Mouse (Mus musculus) adrenal gland, adult 18-20 months (tissue): ENCODE data around the gene Gatad2b. TPM values are rescaled to one million over a fixed set of nuclear protein-coding genes. Genes with fewer than 3 reads are reported as not detected.
"Not testable (repeated sequence)": the region's sequence is repeated elsewhere in the genome, so short reads cannot be mapped to it uniquely, and the experiment has no call there.

ENCODE experiments used
- DNase-seq, 2 experiments: peaks; one replicate each; pipeline ENCODE4 v3.0.0; 2021 to 2022; ENCODE audit warnings: low spot score in 2 of 2
- total RNA-seq, 2 experiments: library from RNA; stranded (reverse); gene quantifications; 1 replicate in 1 of 2; 2 replicates in 1 of 2; pipeline ENCODE4 v1.2.3; 2021

Gatad2b gene
- total RNA-seq, 2 experiments from 2014 or later = 50.0 to 64.5 TPM

- DNase-seq = peak; percentile 95
These were observed 27.7 kb upstream of the Gatad2b start, which contains the start of gene Dennd4b for GRCm38 (mm10) chr3:90265034-90265931. TSS of gene Dennd4b (plus strand) at chr3:90265185.

- no peak for DNase-seq
These were observed 26.8 kb upstream of the Gatad2b start for GRCm38 (mm10) chr3:90265932-90266741.

GRCm38 (mm10) chr3:90266901-90267775 is 25.8 kb upstream of the Gatad2b start:
- DNase-seq = no peak

- no peak for DNase-seq
These were observed 24.8 kb upstream of the Gatad2b start for GRCm38 (mm10) chr3:90268190-90268589.

GRCm38 (mm10) chr3:90268971-90269370 is 24.0 kb upstream of the Gatad2b start:
- no peak for DNase-seq

- DNase-seq = no peak
These were observed 22.2 kb upstream of the Gatad2b start for GRCm38 (mm10) chr3:90270784-90271183.

GRCm38 (mm10) chr3:90272170-90272569 is 20.8 kb upstream of the Gatad2b start:
- no peak for DNase-seq

GRCm38 (mm10) chr3:90273855-90274254 is 19.1 kb upstream of the Gatad2b start:
- no peak for DNase-seq

- DNase-seq = no peak
These were observed 17.7 kb upstream of the Gatad2b start for GRCm38 (mm10) chr3:90275286-90275685.

GRCm38 (mm10) chr3:90276858-90277257 is 16.1 kb upstream of the Gatad2b start:
- DNase-seq = no peak

- no peak for DNase-seq
These were observed 15.2 kb upstream of the Gatad2b start for GRCm38 (mm10) chr3:90277793-90278192.

- DNase-seq = no peak
These were observed 14.8 kb upstream of the Gatad2b start for GRCm38 (mm10) chr3:90278211-90278610.

- no peak for DNase-seq
These were observed 13.8 kb upstream of the Gatad2b start for GRCm38 (mm10) chr3:90279216-90279615.

GRCm38 (mm10) chr3:90279743-90280142 is 13.2 kb upstream of the Gatad2b start:
- DNase-seq = no peak

GRCm38 (mm10) chr3:90280708-90281107 is 12.3 kb upstream of the Gatad2b start:
- DNase-seq = no peak

- DNase-seq = no peak
These were observed 8.8 kb upstream of the Gatad2b start for GRCm38 (mm10) chr3:90284150-90284549.

- DNase-seq = not testable (repeated sequence)
These were observed 3.6 kb upstream of the Gatad2b start for GRCm38 (mm10) chr3:90289403-90289802.

- DNase-seq = no peak
These were observed 2.4 kb upstream of the Gatad2b start for GRCm38 (mm10) chr3:90290602-90291001.

- no peak for DNase-seq
These were observed 1.0 kb upstream of the Gatad2b start for GRCm38 (mm10) chr3:90291982-90292344.

GRCm38 (mm10) chr3:90293352-90294063 is 530 bp downstream of the Gatad2b start:
- peak; percentile 48 to 66 for DNase-seq
